Mouse (Mus musculus) testis, adult 2 months (tissue): ENCODE measurements at regions not wholly inside any gene's neighbourhood (a gene's known extent, or its start where the extent isn't known, plus 50 kb on each side); places are given as distances from the start of the nearest gene placed in this dataset.

Experiments used
- CTCF ChIP-seq: fragments of 200-500 bp; IDR thresholded peaks from 2 replicates; pipeline ENCODE4 v1.5.1; 2012; ENCODE audit warnings: low read depth, mild to moderate bottlenecking, inconsistent platforms, low read length, moderate library complexity; ENCODE audit not compliant: control insufficient read depth, insufficient read depth, insufficient replicate concordance
- POLR2A ChIP-seq: fragments of 200-500 bp; IDR thresholded peaks from 2 replicates; pipeline ENCODE4 v1.6.1; 2012; ENCODE audit warnings: low read depth, mild to moderate bottlenecking, inconsistent platforms, low read length, moderate library complexity; ENCODE audit not compliant: control insufficient read depth

- TF ChIP-seq CTCF (no peak), POLR2A (no peak)
Observed at GRCm38 (mm10) chr9:101329032-101329824, 77.6 kb upstream of the Ppp2r3a start.
